Mouse (Mus musculus) C2C12 (cell line): ENCODE data around the gene Lcmt2. TPM values are rescaled to one million over a fixed set of nuclear protein-coding genes. Genes with fewer than 3 reads are reported as not detected.
A peak's percentile ranks its signal among the peaks of the same experiment; 100 is the strongest.

Experiments used
- H3K27me3 ChIP-seq: one replicate; pipeline ENCODE4 v1.6.1; 2011; ENCODE audit not compliant: control insufficient read depth, insufficient read depth, insufficient read length
- H3K36me3 ChIP-seq: one replicate; pipeline ENCODE4 v1.6.1; 2011; ENCODE audit not compliant: control insufficient read depth, insufficient read depth
- H3K4me3 ChIP-seq: one replicate; pipeline ENCODE4 v1.5.1; 2011; ENCODE audit warnings: mild to moderate bottlenecking, control low read depth; ENCODE audit not compliant: poor library complexity, insufficient read depth, severe bottlenecking
- H3K79me2 ChIP-seq: one replicate; pipeline ENCODE4 v1.6.1; 2011; ENCODE audit not compliant: control insufficient read depth, insufficient read depth
- H3K79me3 ChIP-seq: one replicate; pipeline ENCODE4 v1.6.1; 2011; ENCODE audit warnings: low read depth, control low read depth
- H3ac ChIP-seq: one replicate; pipeline ENCODE3; 2011; ENCODE audit warnings: low read depth; ENCODE audit not compliant: control insufficient read depth, insufficient read length
- CEBPB ChIP-seq: IDR thresholded peaks from one replicate; pipeline ENCODE4 v1.6.1; 2011; ENCODE audit warnings: low read depth, mild to moderate bottlenecking, control low read depth, moderate library complexity
- CTCF ChIP-seq: IDR thresholded peaks from one replicate; pipeline ENCODE4 v1.5.1; 2011; ENCODE audit not compliant: control insufficient read depth, insufficient read depth, insufficient read length
- FOSL1 ChIP-seq: IDR thresholded peaks from one replicate; pipeline ENCODE4 v1.8.0; 2011; ENCODE audit warnings: mild to moderate bottlenecking, low read length; ENCODE audit not compliant: poor library complexity, insufficient read depth, severe bottlenecking
- MAX ChIP-seq: IDR thresholded peaks from one replicate; pipeline ENCODE4 v1.6.1; 2011; ENCODE audit warnings: mild to moderate bottlenecking, control low read depth
- MYOD1 ChIP-seq: IDR thresholded peaks from one replicate; pipeline ENCODE4 v1.6.1; 2011; ENCODE audit warnings: low read depth; ENCODE audit not compliant: control insufficient read depth, insufficient read length
- MYOG ChIP-seq: IDR thresholded peaks from one replicate; pipeline ENCODE4 v1.6.1; 2011; ENCODE audit not compliant: control insufficient read depth, insufficient read length; ENCODE audit errors: extremely low read depth
- USF1 ChIP-seq: IDR thresholded peaks from one replicate; pipeline ENCODE4 v1.6.1; 2011; ENCODE audit warnings: low read depth, mild to moderate bottlenecking, control low read depth, moderate library complexity
- polyA plus RNA-seq: library from polyadenylated mRNA; unstranded; fragments of >200 nt; fragmentation: generic; extraction: Trizol; gene quantifications from one replicate; pipeline ENCODE4 v1.2.1, GENCODE M21; 2012; ENCODE audit warnings: missing spikeins

Lcmt2 gene
- polyA plus RNA-seq, 1 experiment, result 3.6 TPM

- H3K36me3 ChIP-seq, result peaks cover 35% of the 10 kb centered on the region
Observed at GRCm38 (mm10) chr2:121170980-121171742, 30.7 kb upstream of the Lcmt2 start, which contains the start of gene Zscan29. TSS of gene Zscan29 (minus strand) at chr2:121171125.

GRCm38 (mm10) chr2:121170481-121170971 is 30.1 kb upstream of the Lcmt2 start, which contains the start of gene Tubgcp4:
TSS of gene Tubgcp4 (plus strand) at chr2:121170654.
- peak within 1 kb of the TSS; percentile 77 for H3ac ChIP-seq
- H3K36me3 ChIP-seq, result peaks cover 35% of the 10 kb centered on the region
- no peaks in the 10 kb centered on the region for H3K27me3 ChIP-seq
- H3K79me2 ChIP-seq, result peaks cover 46% of the 10 kb centered on the region
- no peak for TF ChIP-seq CTCF
- H3K79me3 ChIP-seq, result peaks cover 27% of the 10 kb centered on the region
- peak within 1 kb of the TSS; percentile 95 for H3K4me3 ChIP-seq

More at GRCm38 (mm10) chr2:121170980-121171742, 30.7 kb upstream of the Lcmt2 start, which contains the start of gene Zscan29:
- Histone ChIP-seq H3K4me3 (peak within 1 kb of the TSS; percentile 95), H3ac (peak within 1 kb of the TSS; percentile 77), H3K79me3 (peaks cover 27% of the 10 kb centered on the region), H3K27me3 (no peaks in the 10 kb centered on the region), H3K79me2 (peaks cover 46% of the 10 kb centered on the region)
- no peak for TF ChIP-seq USF1
- TF ChIP-seq MAX, result peak; percentile 88
- no peak for TF ChIP-seq FOSL1
- TF ChIP-seq CTCF, result no peak
- no peak for TF ChIP-seq MYOG
- TF ChIP-seq CEBPB, result no peak
- no peak for TF ChIP-seq MYOD1

GRCm38 (mm10) chr2:121169902-121170301 is 29.4 kb upstream of the Lcmt2 start:
- no peaks in the 10 kb centered on the region for H3K27me3 ChIP-seq
- peaks cover 46% of the 10 kb centered on the region for H3K79me2 ChIP-seq
- peak overlapping the region; percentile 95 for H3K4me3 ChIP-seq
- peak overlapping the region; percentile 3 for H3ac ChIP-seq
- no peak for TF ChIP-seq MAX
- no peak for TF ChIP-seq CTCF
- TF ChIP-seq FOSL1, result no peak
- no peak for TF ChIP-seq CEBPB
- no peak for TF ChIP-seq MYOG
- TF ChIP-seq MYOD1, result no peak
- no peak for TF ChIP-seq USF1
- H3K36me3 ChIP-seq, result peaks cover 33% of the 10 kb centered on the region
- peaks cover 27% of the 10 kb centered on the region for H3K79me3 ChIP-seq

GRCm38 (mm10) chr2:121169173-121169572 is 28.7 kb upstream of the Lcmt2 start:
- TF ChIP-seq CTCF (no peak), MYOD1 (no peak), USF1 (no peak), MYOG (no peak), MAX (no peak), CEBPB (no peak), FOSL1 (no peak)
- peak overlapping the region; percentile 95 for H3K4me3 ChIP-seq
- no peak overlapping the region for H3ac ChIP-seq
- no peaks in the 10 kb centered on the region for H3K27me3 ChIP-seq
- peaks cover 25% of the 10 kb centered on the region for H3K79me3 ChIP-seq
- H3K36me3 ChIP-seq, result peaks cover 26% of the 10 kb centered on the region
- peaks cover 46% of the 10 kb centered on the region for H3K79me2 ChIP-seq

- Histone ChIP-seq H3K4me3 (no peak overlapping the region), H3K36me3 (no peaks in the 10 kb centered on the region), H3K79me3 (no peaks in the 10 kb centered on the region), H3K27me3 (no peaks in the 10 kb centered on the region), H3K79me2 (no peaks in the 10 kb centered on the region), H3ac (no peak overlapping the region)
- TF ChIP-seq USF1 (no peak), MAX (no peak)
Observed at GRCm38 (mm10) chr2:121153100-121153499, 12.6 kb upstream of the Lcmt2 start.

GRCm38 (mm10) chr2:121149679-121150078 is 9.2 kb upstream of the Lcmt2 start:
- H3K79me2 ChIP-seq, result no peaks in the 10 kb centered on the region
- H3K79me3 ChIP-seq, result no peaks in the 10 kb centered on the region
- no peak overlapping the region for H3K4me3 ChIP-seq
- H3K27me3 ChIP-seq, result no peaks in the 10 kb centered on the region
- TF ChIP-seq CEBPB (no peak), MYOG (no peak), MYOD1 (no peak), CTCF (no peak), MAX (no peak), FOSL1 (no peak), USF1 (no peak)
- H3ac ChIP-seq, result no peak overlapping the region
- H3K36me3 ChIP-seq, result no peaks in the 10 kb centered on the region
